Mouse (Mus musculus): ENCODE measurements around the gene Cic.

DNA sequence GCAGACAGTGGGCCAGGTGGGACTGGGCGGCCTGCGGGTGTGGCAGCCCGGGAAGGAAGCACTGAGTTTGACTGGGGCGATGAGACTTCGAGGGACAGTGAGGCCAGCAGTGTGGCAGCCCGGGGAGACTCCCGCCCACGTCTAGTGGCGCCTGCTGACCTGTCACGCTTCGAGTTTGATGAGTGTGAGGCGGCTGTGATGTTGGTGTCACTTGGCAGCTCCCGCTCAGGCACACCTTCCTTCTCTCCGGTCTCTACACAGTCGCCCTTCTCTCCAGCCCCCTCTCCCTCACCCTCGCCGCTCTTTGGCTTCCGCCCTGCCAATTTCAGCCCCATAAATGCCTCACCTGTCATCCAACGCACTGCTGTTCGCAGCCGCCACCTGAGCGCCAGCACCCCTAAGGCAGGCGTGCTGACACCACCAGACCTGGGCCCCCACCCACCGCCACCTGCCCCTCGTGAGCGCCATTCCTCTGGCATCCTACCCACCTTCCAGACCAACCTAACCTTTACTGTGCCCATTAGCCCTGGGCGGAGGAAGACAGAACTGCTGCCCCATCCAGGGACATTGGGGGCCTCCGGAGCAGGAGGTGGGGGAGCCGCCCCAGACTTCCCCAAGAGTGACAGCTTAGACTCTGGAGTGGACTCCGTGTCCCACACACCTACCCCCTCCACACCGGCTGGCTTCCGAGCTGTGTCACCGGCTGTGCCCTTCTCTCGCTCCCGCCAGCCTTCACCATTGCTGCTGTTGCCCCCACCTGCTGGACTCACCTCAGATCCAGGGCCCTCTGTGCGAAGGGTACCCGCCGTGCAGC is 5.1 kb downstream of the Cic start:
- TF ChIP-seq CTCF (IDR thresholded peaks at IDR 0.05; ENCODE audit: borderline replicate concordance, control insufficient read depth, extremely low read depth, insufficient read depth, low read length, poor library complexity) (no peak), POLR2A (IDR thresholded peaks at IDR 0.05; ENCODE audit: control insufficient read depth, extremely low read depth, insufficient read depth, low read length, poor library complexity) (no peak)

All from thymus, adult 2 months (tissue).